Mouse (Mus musculus) forebrain, embryonic 15.5 days (tissue): ENCODE results near the gene Ccrl2. TPM values are rescaled to one million over a fixed set of nuclear protein-coding genes. Genes with fewer than 3 reads are reported as not detected.

Experiments
- ATAC-seq: fragments of 200-750 bp; cut with Nextera tagmentation; replicated peaks from 2 replicates; pipeline ENCODE4 v1.8.0; 2017; ENCODE audit warnings: mild to moderate bottlenecking, moderate TSS enrichment, moderate library complexity
- H3K27ac ChIP-seq: fragments of 300-500 bp; sonication (generic); replicated peaks from 2 replicates; pipeline ENCODE4 v1.5.1; 2015; ENCODE audit warnings: mild to moderate bottlenecking, inconsistent platforms
- H3K27me3 ChIP-seq: fragments of 300-500 bp; sonication (generic); 2 replicates; pipeline ENCODE4 v1.6.1; 2015; ENCODE audit warnings: inconsistent platforms
- H3K36me3 ChIP-seq: fragments of 300-500 bp; sonication (generic); 2 replicates; pipeline ENCODE4 v1.6.1; 2015; ENCODE audit warnings: mild to moderate bottlenecking, inconsistent platforms
- H3K4me1 ChIP-seq: fragments of 300-500 bp; sonication (generic); 2 replicates; pipeline ENCODE4 v1.6.1; 2015; ENCODE audit warnings: inconsistent platforms
- H3K4me2 ChIP-seq: fragments of 300-500 bp; sonication (generic); replicated peaks from 2 replicates; pipeline ENCODE4 v1.6.1; 2015; ENCODE audit warnings: mild to moderate bottlenecking, inconsistent platforms
- H3K4me3 ChIP-seq: fragments of 300-500 bp; sonication (generic); 2 replicates; pipeline ENCODE4 v1.5.1; 2015; ENCODE audit warnings: mild to moderate bottlenecking, inconsistent platforms
- H3K9ac ChIP-seq: fragments of 300-500 bp; sonication (generic); replicated peaks from 2 replicates; pipeline ENCODE4 v1.6.1; 2015; ENCODE audit warnings: mild to moderate bottlenecking, inconsistent platforms
- H3K9me3 ChIP-seq: fragments of 300-500 bp; sonication (generic); 2 replicates; pipeline ENCODE4 v1.6.1; 2016; ENCODE audit warnings: inconsistent platforms
- WGBS: fragments of 180-500 bp; shearing (Covaris S2); methylation state at CpG from one replicate; pipeline ENCODE4 v1.1.7; 2015; ENCODE audit warnings: mixed read lengths; 5-methylcytosine and 5-hydroxymethylcytosine counted together
- polyA plus RNA-seq: library from polyadenylated mRNA; unstranded; fragments of >200 nt; fragmentation: Nextera tagmentation; extraction: Ambion mirVana; gene quantifications from 2 replicates; pipeline ENCODE4 v1.2.1, GENCODE M21; 2015

Ccrl2 gene
- polyA plus RNA-seq, 1 experiment from 2014 or later, result 1.0 TPM

GRCm38 (mm10) chr9:111086995-111087606, 29.8 kb upstream of the Ccrl2 start:
- Histone ChIP-seq H3K27me3 (no peaks in the 10 kb centered on the region), H3K9me3 (no peaks in the 10 kb centered on the region), H3K4me2 (no peak overlapping the region), H3K4me3 (no peak overlapping the region), H3K9ac (no peak overlapping the region), H3K4me1 (no peaks in the 10 kb centered on the region), H3K27ac (no peak overlapping the region), H3K36me3 (no peaks in the 10 kb centered on the region)
- ATAC-seq, result no peak
- 19% methylated on average over 3 of the region's 3 CpGs for WGBS

GRCm38 (mm10) chr9:111086137-111086536, 28.8 kb upstream of the Ccrl2 start:
- H3K4me3 ChIP-seq, result no peak overlapping the region
- H3K4me2 ChIP-seq, result no peak overlapping the region
- WGBS, result 47% methylated on average over 6 of the region's 6 CpGs
- H3K27ac ChIP-seq, result no peak overlapping the region
- H3K9ac ChIP-seq, result no peak overlapping the region
- H3K9me3 ChIP-seq, result no peaks in the 10 kb centered on the region
- no peaks in the 10 kb centered on the region for H3K36me3 ChIP-seq
- no peaks in the 10 kb centered on the region for H3K4me1 ChIP-seq
- no peaks in the 10 kb centered on the region for H3K27me3 ChIP-seq
- no peak for ATAC-seq

- Histone ChIP-seq H3K9ac (no peak overlapping the region), H3K36me3 (no peaks in the 10 kb centered on the region), H3K4me3 (no peak overlapping the region), H3K27ac (no peak overlapping the region), H3K4me1 (no peaks in the 10 kb centered on the region), H3K27me3 (no peaks in the 10 kb centered on the region), H3K4me2 (no peak overlapping the region), H3K9me3 (no peaks in the 10 kb centered on the region)
- no peak for ATAC-seq
- WGBS, result 70% methylated on average over 4 of the region's 4 CpGs
These were observed 28.0 kb upstream of the Ccrl2 start for GRCm38 (mm10) chr9:111085329-111085728.

GRCm38 (mm10) chr9:111081765-111082164, 24.4 kb upstream of the Ccrl2 start:
- Histone ChIP-seq H3K4me3 (no peak overlapping the region), H3K9me3 (no peaks in the 10 kb centered on the region), H3K4me1 (no peaks in the 10 kb centered on the region), H3K27ac (no peak overlapping the region), H3K4me2 (no peak overlapping the region), H3K27me3 (no peaks in the 10 kb centered on the region), H3K9ac (no peak overlapping the region), H3K36me3 (no peaks in the 10 kb centered on the region)
- no peak for ATAC-seq
- 85% methylated on average over 5 of the region's 5 CpGs for WGBS

GRCm38 (mm10) chr9:111080801-111081200, 23.5 kb upstream of the Ccrl2 start:
- no peak overlapping the region for H3K4me3 ChIP-seq

GRCm38 (mm10) chr9:111077745-111078144, 20.4 kb upstream of the Ccrl2 start:
- Histone ChIP-seq H3K4me3 (no peak overlapping the region), H3K9ac (no peak overlapping the region), H3K4me1 (no peaks in the 10 kb centered on the region), H3K9me3 (peaks cover 10% of the 10 kb centered on the region), H3K27ac (no peak overlapping the region), H3K27me3 (no peaks in the 10 kb centered on the region), H3K4me2 (no peak overlapping the region), H3K36me3 (no peaks in the 10 kb centered on the region)
- WGBS, result 62% methylated on average over 5 of the region's 5 CpGs
- ATAC-seq, result no peak

More at GRCm38 (mm10) chr9:111080801-111081200, 23.5 kb upstream of the Ccrl2 start:
- H3K4me2 ChIP-seq, result no peak overlapping the region
- ATAC-seq, result no peak
- H3K27me3 ChIP-seq, result no peaks in the 10 kb centered on the region
- no peak overlapping the region for H3K9ac ChIP-seq
- H3K9me3 ChIP-seq, result no peaks in the 10 kb centered on the region
- H3K36me3 ChIP-seq, result no peaks in the 10 kb centered on the region
- H3K4me1 ChIP-seq, result no peaks in the 10 kb centered on the region
- 93% methylated on average over 8 of the region's 8 CpGs for WGBS
- H3K27ac ChIP-seq, result no peak overlapping the region

- no peak for ATAC-seq
- Histone ChIP-seq H3K4me3 (no peak overlapping the region), H3K4me1 (no peaks in the 10 kb centered on the region), H3K9me3 (peaks cover 10% of the 10 kb centered on the region), H3K4me2 (no peak overlapping the region), H3K27me3 (no peaks in the 10 kb centered on the region), H3K9ac (no peak overlapping the region), H3K27ac (no peak overlapping the region), H3K36me3 (no peaks in the 10 kb centered on the region)
- WGBS, result 78% methylated on average over 4 of the region's 4 CpGs
These were observed 15.7 kb upstream of the Ccrl2 start for GRCm38 (mm10) chr9:111072971-111073370.

GRCm38 (mm10) chr9:111072175-111072574, 14.9 kb upstream of the Ccrl2 start:
- H3K4me1 ChIP-seq, result no peaks in the 10 kb centered on the region
- no peak overlapping the region for H3K4me3 ChIP-seq
- H3K36me3 ChIP-seq, result no peaks in the 10 kb centered on the region
- H3K9me3 ChIP-seq, result peaks cover 10% of the 10 kb centered on the region
- WGBS, result 66% methylated on average over 7 of the region's 7 CpGs
- H3K9ac ChIP-seq, result no peak overlapping the region
- no peaks in the 10 kb centered on the region for H3K27me3 ChIP-seq
- no peak overlapping the region for H3K4me2 ChIP-seq
- ATAC-seq, result no peak
- no peak overlapping the region for H3K27ac ChIP-seq

- Histone ChIP-seq H3K9me3 (peaks cover 10% of the 10 kb centered on the region), H3K9ac (no peak overlapping the region), H3K4me3 (no peak overlapping the region), H3K36me3 (no peaks in the 10 kb centered on the region), H3K4me1 (no peaks in the 10 kb centered on the region), H3K27ac (no peak overlapping the region), H3K4me2 (no peak overlapping the region), H3K27me3 (no peaks in the 10 kb centered on the region)
- ATAC-seq, result no peak
- WGBS, result 48% methylated on average over 4 of the region's 4 CpGs
These were observed 13.2 kb upstream of the Ccrl2 start for GRCm38 (mm10) chr9:111070546-111070961.

GRCm38 (mm10) chr9:111067052-111067451, 9.7 kb upstream of the Ccrl2 start:
- H3K4me1 ChIP-seq, result no peaks in the 10 kb centered on the region
- no peaks in the 10 kb centered on the region for H3K27me3 ChIP-seq
- H3K4me2 ChIP-seq, result no peak overlapping the region
- ATAC-seq, result no peak
- no peak overlapping the region for H3K27ac ChIP-seq
- no peaks in the 10 kb centered on the region for H3K9me3 ChIP-seq
- H3K4me3 ChIP-seq, result no peak overlapping the region
- WGBS, result 91% methylated on average over 4 of the region's 4 CpGs
- no peak overlapping the region for H3K9ac ChIP-seq
- H3K36me3 ChIP-seq, result no peaks in the 10 kb centered on the region

GRCm38 (mm10) chr9:111062840-111063239, 5.5 kb upstream of the Ccrl2 start:
- H3K9me3 ChIP-seq, result no peaks in the 10 kb centered on the region
- H3K9ac ChIP-seq, result no peak overlapping the region
- no peaks in the 10 kb centered on the region for H3K27me3 ChIP-seq
- 89% methylated on average over 5 of the region's 5 CpGs for WGBS
- no peak overlapping the region for H3K4me3 ChIP-seq
- H3K4me2 ChIP-seq, result no peak overlapping the region
- no peaks in the 10 kb centered on the region for H3K36me3 ChIP-seq
- no peak overlapping the region for H3K27ac ChIP-seq
- no peak for ATAC-seq
- no peaks in the 10 kb centered on the region for H3K4me1 ChIP-seq

GRCm38 (mm10) chr9:111058943-111059556, 1.7 kb upstream of the Ccrl2 start:
- H3K27me3 ChIP-seq, result no peaks in the 10 kb centered on the region
- no peak overlapping the region for H3K9ac ChIP-seq
- no peak overlapping the region for H3K4me3 ChIP-seq
- H3K4me1 ChIP-seq, result no peaks in the 10 kb centered on the region
- H3K27ac ChIP-seq, result no peak overlapping the region
- H3K4me2 ChIP-seq, result no peak overlapping the region
- no peak for ATAC-seq
- no peaks in the 10 kb centered on the region for H3K36me3 ChIP-seq
- no peaks in the 10 kb centered on the region for H3K9me3 ChIP-seq
- WGBS, result 83% methylated on average over 10 of the region's 10 CpGs
